Comparison of ENCODE assay signal across 8 mouse cellular contexts in the genomic region with DNA sequence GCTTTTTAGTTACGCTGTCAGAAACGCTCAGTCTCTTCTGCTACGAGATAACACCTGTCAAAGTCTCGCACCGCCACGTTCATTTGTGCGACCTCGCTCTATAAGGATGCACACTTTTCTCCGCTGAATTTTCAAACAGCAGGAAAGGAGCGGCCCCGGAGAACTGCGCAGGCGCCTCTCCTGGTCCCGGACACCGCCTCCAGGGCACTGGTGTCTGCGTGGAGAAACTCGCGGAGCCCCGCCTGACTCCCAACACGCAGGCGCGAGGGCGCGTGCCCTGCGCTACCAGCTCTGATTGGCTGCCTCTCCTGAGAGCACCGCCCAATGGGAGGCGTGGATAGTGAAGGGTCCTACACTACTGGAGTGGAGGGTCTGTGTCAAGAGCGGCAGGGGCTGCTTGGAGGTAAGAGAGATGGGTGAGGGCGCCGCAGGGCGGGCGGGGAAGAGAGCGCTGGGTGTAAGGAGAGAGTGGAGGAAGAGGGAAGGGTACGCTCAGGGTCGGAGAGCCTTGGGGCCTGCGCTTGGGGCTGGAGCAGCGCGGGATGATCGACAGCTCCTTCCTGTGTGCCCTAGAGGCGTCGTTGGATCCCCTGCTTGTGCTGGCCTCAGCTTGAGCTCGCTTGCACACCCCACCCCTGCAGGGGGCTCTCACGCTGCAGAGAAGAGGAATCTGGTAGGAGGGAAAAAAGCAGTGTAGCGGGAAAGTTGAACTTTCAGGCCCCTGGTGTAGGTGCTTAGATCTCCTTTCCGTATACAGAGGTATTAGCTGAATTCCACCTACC. TPM values are rescaled to one million over a fixed set of nuclear protein-coding genes. Genes with fewer than 3 reads are reported as not detected.
A peak's percentile ranks its signal among the peaks of the same experiment; 100 is the strongest.
DNase-seq lines count a peak whose midpoint lies in the region; ATAC-seq and TF ChIP-seq lines count a peak whose summit lies in the region.

Zfp526 (plus strand) TSS at position 324 of the 782 bp plus-strand sequence.

- TF ChIP-seq EP300 in ES-Bruce4 (IDR thresholded peaks at IDR 0.05; ENCODE audit: insufficient read depth, low read depth, low read length), result 0 out of 2 replicates have a peak, but pooled peaks have one; percentile 25

- TF ChIP-seq CTCF in ES-Bruce4 (IDR thresholded peaks at IDR 0.05; ENCODE audit: low read depth, low read length), result no peak

- H3K4me1 ChIP-seq in ES-Bruce4 (ENCODE audit: control insufficient read depth, insufficient read depth, low read length), result peaks cover 4% of the 10 kb centered on the region
- peaks cover 22% of the 10 kb centered on the region for H3K4me1 ChIP-seq in forebrain, embryonic 14.5 days (ENCODE audit: control insufficient read depth, insufficient read depth, low read length)
- H3K4me1 ChIP-seq in neural tube, embryonic 15.5 days, result peaks cover 43% of the 10 kb centered on the region

- peak; percentile 100 for DNase-seq in forebrain, embryonic 14.5 days (ENCODE audit: low spot score)
- DNase-seq in heart, postnatal 14 days, result peak; percentile 97 to 98
- peak; percentile 98 for DNase-seq in layer of hippocampus, adult 11-12 months (ENCODE audit: low spot score)
- DNase-seq in lung, adult 18-20 months, result peak; percentile 99
- peak; percentile 96 for DNase-seq in testis, postnatal 14 days (ENCODE audit: low spot score)

- no peaks in the 10 kb centered on the region; the same call in 1 of the 2 replicates for H3K36me3 ChIP-seq in ES-Bruce4 (ENCODE audit: control insufficient read depth, insufficient read depth, low read length, poor library complexity, severe bottlenecking)
- peaks cover 29% of the 10 kb centered on the region for H3K36me3 ChIP-seq in forebrain, embryonic 14.5 days (ENCODE audit: control insufficient read depth, insufficient read depth, low read length)
- H3K36me3 ChIP-seq in neural tube, embryonic 15.5 days, result peaks cover 29% of the 10 kb centered on the region

- H3K4me3 ChIP-seq in ES-Bruce4 (ENCODE audit: low read depth, low read length), result peak within 1 kb of the TSS; percentile 84
- peak within 1 kb of the TSS; percentile 65 for H3K4me3 ChIP-seq in forebrain, embryonic 14.5 days (ENCODE audit: low read depth, low read length)
- peak within 1 kb of the TSS; percentile 57 for H3K4me3 ChIP-seq in neural tube, embryonic 15.5 days (replicated peaks)

- peak; percentile 40 for TF ChIP-seq POLR2A in ES-Bruce4 (IDR thresholded peaks at IDR 0.05; ENCODE audit: insufficient read depth, low read length)

- H3K9me3 ChIP-seq in ES-Bruce4 (replicated peaks; ENCODE audit: control insufficient read depth, insufficient read depth, low read length, poor library complexity, severe bottlenecking), result no peaks in the 10 kb centered on the region
- no peaks in the 10 kb centered on the region for H3K9me3 ChIP-seq in forebrain, embryonic 14.5 days (replicated peaks; ENCODE audit: control insufficient read depth, low read length)
- no peaks in the 10 kb centered on the region for H3K9me3 ChIP-seq in neural tube, embryonic 15.5 days (replicated peaks)

- H3K4me2 ChIP-seq in forebrain, embryonic 14.5 days (ENCODE audit: low read length), result peak within 1 kb of the TSS; percentile 97
- peak within 1 kb of the TSS; percentile 98 for H3K4me2 ChIP-seq in neural tube, embryonic 15.5 days

- intact Hi-C loops in heart, postnatal 14 days (cut with DNase I), result loop anchor here (10.0 kb wide), 1 partner anchor 316 kb away; the partner anchor contains the start of gene Arhgef1

- H3K9ac ChIP-seq in ES-Bruce4 (ENCODE audit: low read depth, poor library complexity, severe bottlenecking), result peak within 1 kb of the TSS; percentile 59
- peak within 1 kb of the TSS; percentile 78 for H3K9ac ChIP-seq in forebrain, embryonic 14.5 days (ENCODE audit: low read length)
- H3K9ac ChIP-seq in neural tube, embryonic 15.5 days (replicated peaks), result peak within 1 kb of the TSS; percentile 81

- under 1% methylated on average over 44 of the region's 45 CpGs for WGBS in forebrain, embryonic 14.5 days
- under 1% methylated on average over 40 of the region's 45 CpGs for WGBS in neural tube, embryonic 15.5 days

- no peaks in the 10 kb centered on the region for H3K27me3 ChIP-seq in ES-Bruce4 (ENCODE audit: control insufficient read depth, insufficient read depth, low read length, poor library complexity, severe bottlenecking)
- H3K27me3 ChIP-seq in forebrain, embryonic 14.5 days (replicated peaks; ENCODE audit: control insufficient read depth, insufficient read depth, low read length), result no peaks in the 10 kb centered on the region
- H3K27me3 ChIP-seq in neural tube, embryonic 15.5 days (replicated peaks), result no peaks in the 10 kb centered on the region

- ATAC-seq in cerebellum, adult (ENCODE audit: insufficient number of reproducible peaks, low FRiP score, low TSS enrichment), result peak; percentile 85
- peak; percentile 97 for ATAC-seq in forebrain, embryonic 14.5 days
- peak; percentile 94 for ATAC-seq in neural tube, embryonic 15.5 days (ENCODE audit: low FRiP score)

- H3K27ac ChIP-seq in ES-Bruce4 (ENCODE audit: insufficient read depth, low read length), result peak within 1 kb of the TSS; percentile 20; the same call in 1 of the 2 replicates
- peak within 1 kb of the TSS; percentile 86 for H3K27ac ChIP-seq in forebrain, embryonic 14.5 days (ENCODE audit: low read depth, low read length)
- H3K27ac ChIP-seq in neural tube, embryonic 15.5 days (replicated peaks), result peak within 1 kb of the TSS; percentile 95

RNA-seq across cellular contexts. Expression of gene Zfp526, which starts in this region (rescaled TPM):
- 6.5 and 7.2 TPM in 2 replicates for polyA plus RNA-seq in ES-Bruce4 (2011; ENCODE audit: insufficient read depth, insufficient read length, low read depth, missing spikeins)
- 2.3 and 2.8 TPM in 2 replicates for polyA plus RNA-seq in forebrain, embryonic 14.5 days (2014; fragmentation: Nextera tagmentation; extraction: Ambion mirVana)
- 1 to 10 TPM; 8.0 to 9.1 TPM for total RNA-seq in heart, postnatal 14 days (2021)
- polyA plus RNA-seq in neural tube, embryonic 15.5 days (2015; fragmentation: Nextera tagmentation; extraction: Ambion mirVana), result 1.7 and 2.3 TPM in 2 replicates

Comparison
In these comparisons a context has a peak if more than half of its experiments do, and no peak if none do; other contexts are left out.
1. Peak in every context shown above with its lines: DNase-seq, ATAC-seq, H3K4me3 ChIP-seq and H3K27ac ChIP-seq.
2. H3K27ac ChIP-seq: peak in every context shown above with its lines; median percentile 95 in neural tube, embryonic 15.5 days; 86 in forebrain, embryonic 14.5 days; 20 in ES-Bruce4.